Mouse (Mus musculus) stomach, embryonic 16.5 days (tissue): ENCODE data around the gene Cers6. TPM values are rescaled to one million over a fixed set of nuclear protein-coding genes. Genes with fewer than 3 reads are reported as not detected.

ENCODE experiments used
- ATAC-seq: fragments of 200-750 bp; cut with Nextera tagmentation; 2 replicates; pipeline ENCODE4 v1.8.0; 2017; ENCODE audit warnings: moderate number of reproducible peaks, moderate TSS enrichment; ENCODE audit not compliant: insufficient read depth, low FRiP score
- H3K27ac ChIP-seq: fragments of 300-500 bp; sonication (generic); 2 replicates; pipeline ENCODE4 v1.5.1; 2014; ENCODE audit warnings: low read length
- H3K27me3 ChIP-seq: fragments of 300-500 bp; sonication (generic); 2 replicates; pipeline ENCODE4 v1.6.1; 2014; ENCODE audit warnings: low read length, control low read depth, mixed read lengths; ENCODE audit not compliant: control insufficient read depth, insufficient read depth
- H3K36me3 ChIP-seq: fragments of 300-500 bp; sonication (generic); 2 replicates; pipeline ENCODE4 v1.6.1; 2014; ENCODE audit warnings: low read length; ENCODE audit not compliant: control insufficient read depth, insufficient read depth
- H3K4me1 ChIP-seq: fragments of 300-500 bp; sonication (generic); 2 replicates; pipeline ENCODE4 v1.6.1; 2014; ENCODE audit warnings: low read length, control low read depth, mixed read lengths; ENCODE audit not compliant: control insufficient read depth, insufficient read depth
- H3K4me2 ChIP-seq: fragments of 300-500 bp; sonication (generic); 2 replicates; pipeline ENCODE4 v1.6.1; 2014; ENCODE audit warnings: low read depth, low read length, mixed read lengths
- H3K4me3 ChIP-seq: fragments of 300-500 bp; sonication (generic); replicated peaks from 2 replicates; pipeline ENCODE4 v1.5.1; 2014; ENCODE audit warnings: mild to moderate bottlenecking, low read length
- H3K9ac ChIP-seq: fragments of 300-500 bp; sonication (generic); 2 replicates; pipeline ENCODE4 v1.6.1; 2014; ENCODE audit warnings: low read length
- H3K9me3 ChIP-seq: fragments of 300-500 bp; sonication (generic); replicated peaks from 2 replicates; pipeline ENCODE4 v1.6.1; 2016; ENCODE audit warnings: low read length, control low read depth; ENCODE audit not compliant: control insufficient read depth
- WGBS: fragments of 180-500 bp; shearing (Covaris S2); extraction: QIAGEN DNeasy Blood & Tissue Kit; methylation state at CpG from one replicate; pipeline ENCODE4 v1.1.7; 2014; 5-methylcytosine and 5-hydroxymethylcytosine counted together
- polyA plus RNA-seq: library from polyadenylated mRNA; unstranded; fragments of >200 nt; fragmentation: Nextera tagmentation; extraction: Ambion mirVana; gene quantifications from 2 replicates; pipeline ENCODE4 v1.2.1, GENCODE M21; 2015

Gene Cers6
- polyA plus RNA-seq, 1 experiment from 2014 or later: 26.0 TPM

DNA sequence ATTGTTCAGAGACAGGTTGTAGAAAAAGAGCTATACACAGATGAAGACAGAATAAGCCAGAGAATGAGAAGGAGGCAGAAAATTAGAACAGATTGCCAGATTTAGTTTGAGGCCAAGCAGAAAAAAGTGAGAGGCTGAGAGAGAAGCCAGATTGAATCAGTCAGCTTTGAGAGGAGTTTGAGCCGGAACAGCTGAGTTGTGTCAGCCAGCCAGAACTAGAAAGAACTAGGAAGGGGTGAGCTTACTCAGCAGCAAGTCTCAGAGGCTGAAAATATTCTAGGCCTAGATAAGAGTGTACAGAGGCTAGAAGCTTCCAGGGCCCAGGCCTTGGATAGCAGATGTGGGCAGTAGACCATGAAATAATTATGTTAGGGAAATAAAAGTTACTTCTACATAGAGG lies 135.0 kb downstream of the Cers6 start:
- Histone ChIP-seq H3K36me3 (no peaks in the 10 kb centered on the region), H3K4me3 (no peak overlapping the region), H3K9me3 (no peaks in the 10 kb centered on the region), H3K27me3 (no peaks in the 10 kb centered on the region), H3K9ac (no peak overlapping the region), H3K4me2 (no peak overlapping the region), H3K4me1 (no peaks in the 10 kb centered on the region), H3K27ac (no peak overlapping the region)
- 72% methylated on average over 1 of the region's 1 CpGs for WGBS
- no peak; the same call in 1 of the 2 replicates for ATAC-seq

DNA sequence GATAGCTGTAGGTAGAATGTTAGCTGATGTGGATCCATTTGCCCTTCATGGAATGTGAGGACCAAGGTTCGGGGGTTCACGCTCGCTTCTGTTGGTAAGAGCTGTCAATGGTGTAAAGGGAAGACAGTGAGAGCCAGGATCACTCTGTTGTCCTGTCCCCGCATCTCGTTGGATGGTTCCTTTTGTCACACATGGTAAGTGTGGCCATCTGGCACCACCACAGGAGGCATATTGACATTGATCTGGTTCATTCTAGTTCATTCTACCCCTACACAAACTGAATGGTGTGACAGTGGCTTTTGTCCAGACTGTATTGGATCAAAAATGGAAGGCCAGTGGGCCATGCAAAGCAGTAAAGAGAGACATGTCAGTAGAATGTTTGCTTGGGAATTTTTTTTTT lies 142.8 kb downstream of the Cers6 start:
- no peaks in the 10 kb centered on the region for H3K27me3 ChIP-seq
- ATAC-seq: no peak
- 0 out of 2 replicates have a peak, but pooled peaks cover 3% of the 10 kb centered on the region for H3K9me3 ChIP-seq
- no peak overlapping the region for H3K9ac ChIP-seq
- 88% methylated on average over 5 of the region's 5 CpGs for WGBS
- no peaks in the 10 kb centered on the region for H3K4me1 ChIP-seq
- H3K36me3 ChIP-seq: 0 out of 2 replicates have a peak, but pooled peaks cover 5% of the 10 kb centered on the region
- H3K27ac ChIP-seq: no peak overlapping the region
- H3K4me3 ChIP-seq: no peak overlapping the region
- no peak overlapping the region for H3K4me2 ChIP-seq

DNA sequence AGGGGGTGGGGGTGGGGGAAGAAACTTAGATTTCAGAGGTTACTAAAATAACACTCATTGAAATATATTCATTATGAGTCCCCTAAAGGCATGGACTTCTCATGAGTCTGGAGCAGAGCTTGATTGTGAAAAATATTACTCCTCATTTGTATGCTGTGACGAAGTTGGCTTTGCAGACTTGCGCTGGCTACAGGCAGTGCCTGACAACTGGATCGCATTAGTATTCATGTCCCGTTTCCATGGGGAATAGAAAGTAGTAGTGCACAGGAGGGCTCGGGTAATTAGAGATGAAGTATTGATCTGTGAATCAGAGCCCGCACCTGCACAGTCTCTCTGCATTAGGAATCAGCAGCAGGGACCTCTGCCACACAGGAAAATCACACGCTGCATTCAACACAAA lies 150.2 kb downstream of the Cers6 start:
- no peaks in the 10 kb centered on the region for H3K4me1 ChIP-seq
- no peak for ATAC-seq
- no peaks in the 10 kb centered on the region for H3K36me3 ChIP-seq
- H3K9me3 ChIP-seq: no peaks in the 10 kb centered on the region
- H3K4me3 ChIP-seq: no peak overlapping the region
- no peaks in the 10 kb centered on the region for H3K27me3 ChIP-seq
- no peak overlapping the region for H3K4me2 ChIP-seq
- H3K27ac ChIP-seq: no peak overlapping the region
- no peak overlapping the region for H3K9ac ChIP-seq
- 66% methylated on average over 7 of the region's 7 CpGs for WGBS

DNA sequence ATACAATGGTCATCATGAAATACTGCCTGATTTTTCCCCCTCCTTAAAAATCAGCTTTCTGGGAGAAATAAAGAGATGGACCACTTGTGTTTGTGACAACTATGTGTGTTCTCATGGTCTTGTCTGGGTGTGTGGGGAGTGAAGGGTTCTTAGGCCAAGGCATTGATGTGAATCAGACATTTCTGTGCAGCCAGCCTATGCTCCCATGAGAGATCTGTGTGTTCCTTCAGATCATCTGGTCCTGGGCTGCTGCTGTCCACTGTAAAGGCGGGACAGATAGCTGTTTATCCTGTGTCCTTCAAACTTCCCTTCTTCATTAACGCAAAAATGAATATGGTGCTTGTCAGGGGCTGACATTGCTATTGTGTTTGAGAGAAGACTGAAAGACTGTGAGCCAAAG lies 150.6 kb downstream of the Cers6 start:
- H3K4me2 ChIP-seq: no peak overlapping the region
- no peaks in the 10 kb centered on the region for H3K27me3 ChIP-seq
- no peaks in the 10 kb centered on the region for H3K9me3 ChIP-seq
- H3K9ac ChIP-seq: no peak overlapping the region
- WGBS: 59% methylated on average over 2 of the region's 2 CpGs
- H3K36me3 ChIP-seq: no peaks in the 10 kb centered on the region
- no peak overlapping the region for H3K27ac ChIP-seq
- no peaks in the 10 kb centered on the region for H3K4me1 ChIP-seq
- no peak overlapping the region for H3K4me3 ChIP-seq
- ATAC-seq: no peak

DNA sequence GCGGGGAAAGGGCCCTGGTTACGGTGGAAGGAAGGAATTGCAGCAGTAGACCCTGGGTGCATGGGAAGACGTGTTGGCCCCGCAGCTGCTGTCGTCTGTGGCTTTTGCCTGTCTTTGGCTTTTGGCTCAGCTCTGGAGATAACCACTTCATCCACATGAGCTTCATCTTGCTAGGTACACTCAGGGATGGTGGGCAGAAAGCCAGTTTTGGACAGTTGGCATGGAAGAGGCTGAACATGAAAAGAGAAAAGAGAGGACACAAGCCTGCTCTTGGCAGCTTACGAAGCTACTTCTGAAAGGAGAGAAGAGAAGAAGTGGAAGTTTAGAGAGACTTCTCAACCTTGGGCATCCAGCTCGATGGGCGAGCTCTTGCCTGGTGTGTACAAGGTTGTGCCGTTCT lies 153.0 kb downstream of the Cers6 start:
- Histone ChIP-seq H3K36me3 (no peaks in the 10 kb centered on the region), H3K9ac (no peak overlapping the region), H3K4me3 (no peak overlapping the region), H3K4me1 (no peaks in the 10 kb centered on the region), H3K27me3 (no peaks in the 10 kb centered on the region), H3K27ac (no peak overlapping the region), H3K9me3 (no peaks in the 10 kb centered on the region), H3K4me2 (no peak overlapping the region)
- WGBS: 91% methylated on average over 9 of the region's 9 CpGs
- ATAC-seq: no peak

DNA sequence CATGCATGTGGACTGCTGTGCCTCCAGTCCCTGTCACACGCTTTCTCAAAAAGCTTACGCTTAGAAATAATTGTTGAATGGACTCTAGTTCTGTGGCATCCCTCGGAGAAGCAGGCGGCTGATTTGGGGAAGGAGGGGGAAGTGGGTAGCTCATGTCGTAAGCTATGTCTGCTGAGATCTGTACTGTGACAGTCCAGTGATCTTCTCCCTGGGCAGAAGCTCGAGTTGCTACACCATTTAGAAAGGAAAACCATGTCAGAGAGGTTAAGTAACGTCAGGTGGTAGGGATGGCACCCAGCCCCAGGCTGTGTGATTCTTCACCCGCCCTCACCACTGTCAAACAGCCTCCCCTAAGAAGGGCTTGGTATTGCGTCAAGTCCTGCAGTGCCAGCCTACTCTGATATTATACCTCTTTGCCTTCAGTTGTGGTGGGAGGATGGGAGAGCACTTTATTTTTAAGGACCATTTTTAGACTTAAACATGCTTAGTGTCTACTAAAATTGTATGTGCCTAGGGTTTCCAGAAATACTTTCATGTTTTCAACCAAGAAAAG lies 154.0 kb downstream of the Cers6 start:
- Histone ChIP-seq H3K4me2 (no peak overlapping the region), H3K9me3 (no peaks in the 10 kb centered on the region), H3K4me3 (no peak overlapping the region), H3K4me1 (no peaks in the 10 kb centered on the region), H3K36me3 (no peaks in the 10 kb centered on the region), H3K27me3 (no peaks in the 10 kb centered on the region), H3K9ac (no peak overlapping the region), H3K27ac (no peak overlapping the region)
- 84% methylated on average over 9 of the region's 9 CpGs for WGBS
- no peak for ATAC-seq

DNA sequence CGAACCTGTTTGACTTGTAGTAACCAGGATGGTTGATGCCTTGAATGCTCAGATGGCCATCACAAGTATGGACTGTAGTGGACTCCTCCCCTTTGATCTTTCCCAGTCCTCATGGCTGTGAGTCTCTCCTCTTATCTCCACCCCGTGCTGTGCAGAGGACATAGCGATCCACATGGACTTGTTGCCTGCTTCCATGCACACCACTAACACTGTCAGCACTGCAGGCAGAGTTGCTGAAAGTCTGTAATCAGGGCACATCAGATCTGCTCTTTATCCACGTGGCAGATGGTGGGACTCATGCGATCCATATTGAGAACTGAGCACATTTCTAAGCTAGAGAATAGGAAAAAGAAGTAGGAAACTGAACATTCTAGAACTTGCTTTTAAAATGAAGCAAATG lies 154.6 kb downstream of the Cers6 start:
- H3K4me2 ChIP-seq: no peak overlapping the region
- H3K9ac ChIP-seq: no peak overlapping the region
- H3K27ac ChIP-seq: no peak overlapping the region
- no peaks in the 10 kb centered on the region for H3K9me3 ChIP-seq
- no peaks in the 10 kb centered on the region for H3K4me1 ChIP-seq
- H3K27me3 ChIP-seq: no peaks in the 10 kb centered on the region
- no peak overlapping the region for H3K4me3 ChIP-seq
- 85% methylated on average over 5 of the region's 5 CpGs for WGBS
- no peaks in the 10 kb centered on the region for H3K36me3 ChIP-seq
- ATAC-seq: no peak

DNA sequence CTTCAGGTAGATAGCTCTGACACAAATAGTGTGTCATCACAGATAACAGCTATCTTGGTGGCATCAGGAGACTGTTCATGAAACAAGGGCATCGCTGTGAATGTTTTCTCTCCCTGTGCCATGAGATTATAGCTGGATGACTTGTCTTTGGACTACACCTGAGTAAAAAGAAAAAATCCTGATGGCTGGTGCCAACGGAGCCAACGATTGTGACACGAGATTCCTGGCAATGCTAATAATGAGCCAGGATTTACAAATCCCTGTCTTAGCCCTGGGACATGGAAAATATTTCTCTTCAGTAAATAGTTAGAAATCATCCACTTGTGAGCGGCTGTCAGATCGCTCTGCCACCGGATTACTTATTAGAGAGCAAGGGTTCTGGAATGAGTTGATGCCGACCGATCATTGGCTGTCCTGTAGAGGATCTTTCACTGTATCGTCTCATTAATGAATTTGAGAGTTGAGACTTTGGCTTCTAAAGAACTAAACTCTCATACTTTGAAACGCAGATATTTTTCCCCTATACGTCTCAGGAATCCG lies 157.9 kb downstream of the Cers6 start:
- Histone ChIP-seq H3K36me3 (no peaks in the 10 kb centered on the region), H3K9ac (no peak overlapping the region), H3K4me3 (no peak overlapping the region), H3K4me1 (peaks cover 3% of the 10 kb centered on the region; the same call in 1 of the 2 replicates), H3K27me3 (no peaks in the 10 kb centered on the region), H3K27ac (no peak overlapping the region), H3K4me2 (no peak overlapping the region), H3K9me3 (no peaks in the 10 kb centered on the region)
- WGBS: 88% methylated on average over 13 of the region's 13 CpGs
- ATAC-seq: no peak

DNA sequence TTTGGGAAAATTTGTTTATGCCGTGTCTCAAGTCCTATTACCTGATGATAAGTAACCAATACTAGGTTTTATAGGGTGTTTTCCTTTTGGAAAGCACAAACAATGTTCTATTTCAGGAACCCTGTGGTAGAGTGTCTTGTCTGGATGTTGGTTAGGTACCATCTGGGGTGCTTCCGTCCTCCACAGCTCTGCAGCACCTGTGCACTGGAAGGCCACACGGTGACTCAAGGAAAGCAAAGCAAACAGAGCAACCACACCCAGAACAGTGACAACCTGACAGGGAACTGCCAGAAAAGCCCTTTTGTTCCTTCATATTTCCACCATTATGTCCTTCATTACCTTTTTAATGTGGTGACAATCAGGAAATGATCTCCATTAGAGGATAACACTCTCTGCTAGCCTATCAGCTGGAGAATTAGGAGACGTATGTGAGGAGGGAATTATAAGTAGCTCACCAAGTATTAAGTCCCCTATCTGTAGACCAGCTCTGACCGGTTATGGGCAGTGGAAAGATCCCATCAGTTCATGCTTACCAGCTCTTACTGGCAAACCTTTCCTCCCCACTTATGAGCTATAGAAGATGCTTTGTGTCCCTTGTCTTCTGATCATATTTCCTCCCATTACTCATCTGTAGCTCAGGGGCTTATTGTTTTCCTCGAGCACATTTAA lies 158.7 kb downstream of the Cers6 start:
- H3K27me3 ChIP-seq: no peaks in the 10 kb centered on the region
- ATAC-seq: no peak
- H3K27ac ChIP-seq: no peak overlapping the region
- H3K9me3 ChIP-seq: no peaks in the 10 kb centered on the region
- WGBS: 56% methylated on average over 6 of the region's 6 CpGs
- H3K36me3 ChIP-seq: no peaks in the 10 kb centered on the region
- peaks cover 3% of the 10 kb centered on the region; the same call in 1 of the 2 replicates for H3K4me1 ChIP-seq
- H3K4me3 ChIP-seq: no peak overlapping the region
- no peak overlapping the region for H3K4me2 ChIP-seq
- no peak overlapping the region for H3K9ac ChIP-seq
